Mouse (Mus musculus): ENCODE data around the gene Ltbp1.

The Ltbp1 gene

DNA sequence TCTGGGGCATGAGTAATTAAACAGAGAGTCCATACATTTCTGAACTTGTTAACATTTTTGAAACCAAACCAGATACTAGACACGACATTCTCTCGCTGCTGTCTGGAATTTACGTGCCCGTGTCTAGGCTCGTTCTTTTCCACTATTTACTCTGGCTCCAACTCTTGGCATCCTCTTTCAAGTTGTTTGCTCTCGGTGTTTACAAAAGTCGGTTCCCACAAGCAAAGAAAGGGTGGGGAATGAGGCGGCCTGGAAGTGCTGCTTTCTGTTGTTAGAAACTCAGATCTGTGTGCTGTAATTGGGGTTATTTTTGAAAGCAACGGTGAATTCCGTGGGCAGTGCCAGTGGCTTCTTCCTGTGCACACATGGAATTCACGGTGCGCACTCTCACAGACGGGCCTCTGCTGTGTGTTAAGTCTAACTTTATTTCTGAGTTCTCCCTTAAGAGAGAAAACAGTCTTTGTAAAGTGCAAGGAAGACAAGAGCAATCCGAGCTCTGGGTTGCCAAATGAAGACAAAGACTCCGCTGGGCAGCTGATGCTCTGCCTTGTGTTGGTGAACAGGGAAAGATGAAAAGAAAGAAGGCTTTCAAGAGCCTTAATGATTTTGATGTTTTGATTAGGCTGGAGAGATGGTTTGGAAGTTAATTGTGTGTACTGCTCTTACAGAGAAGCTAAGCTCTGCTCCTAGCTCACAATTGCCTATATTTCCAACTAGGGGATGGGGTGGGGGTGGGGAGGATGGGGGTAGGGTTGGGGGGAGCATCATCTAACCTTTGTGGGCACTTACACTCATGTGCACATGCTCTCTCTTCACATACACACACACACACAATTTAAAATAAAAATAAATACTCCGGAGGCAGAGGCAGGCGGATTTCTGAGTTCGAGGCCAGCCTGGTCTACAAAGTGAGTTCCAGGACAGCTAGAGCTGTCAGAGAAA lies 302.0 kb downstream of the Ltbp1 start:
- no peak for DNase-seq

DNA sequence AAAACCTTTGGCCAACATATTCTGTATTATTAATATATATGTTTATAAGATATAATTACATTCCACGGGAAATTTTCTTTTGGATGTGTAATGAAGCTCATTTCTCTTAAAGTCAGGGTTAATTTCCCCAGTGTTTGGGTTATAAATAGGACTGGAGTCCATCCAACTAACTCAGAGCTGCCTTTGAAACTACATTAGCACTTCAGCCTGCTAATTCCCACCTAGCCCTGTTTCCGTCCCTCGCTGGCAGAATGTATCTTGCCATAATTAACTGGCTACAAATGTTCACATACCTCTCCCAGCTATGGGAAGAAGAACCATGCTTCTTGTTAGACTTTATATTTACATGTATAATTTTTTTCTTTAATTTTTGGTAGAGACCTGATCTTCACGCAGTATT lies 311.7 kb downstream of the Ltbp1 start:
- no peak for DNase-seq

DNA sequence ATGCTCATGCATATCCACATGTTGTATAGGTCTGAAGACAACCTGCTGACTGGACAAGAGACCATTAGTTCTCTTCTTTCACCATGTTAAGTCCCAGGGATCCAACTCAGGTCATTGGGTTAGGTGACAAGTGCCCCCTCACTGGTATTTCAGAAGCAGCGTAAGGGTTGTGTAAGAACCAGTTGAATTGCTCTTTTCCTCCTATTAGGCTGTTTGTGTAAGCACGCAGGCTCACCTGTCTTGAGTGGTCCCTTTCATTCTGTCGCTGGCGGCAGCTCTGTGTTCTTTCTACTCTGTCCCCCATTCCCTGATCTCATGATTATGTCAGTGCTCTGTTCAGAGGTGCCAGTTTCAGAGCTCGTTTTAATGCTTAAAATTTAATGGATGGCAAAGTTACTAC lies 317.9 kb downstream of the Ltbp1 start:
- no peak for DNase-seq

DNA sequence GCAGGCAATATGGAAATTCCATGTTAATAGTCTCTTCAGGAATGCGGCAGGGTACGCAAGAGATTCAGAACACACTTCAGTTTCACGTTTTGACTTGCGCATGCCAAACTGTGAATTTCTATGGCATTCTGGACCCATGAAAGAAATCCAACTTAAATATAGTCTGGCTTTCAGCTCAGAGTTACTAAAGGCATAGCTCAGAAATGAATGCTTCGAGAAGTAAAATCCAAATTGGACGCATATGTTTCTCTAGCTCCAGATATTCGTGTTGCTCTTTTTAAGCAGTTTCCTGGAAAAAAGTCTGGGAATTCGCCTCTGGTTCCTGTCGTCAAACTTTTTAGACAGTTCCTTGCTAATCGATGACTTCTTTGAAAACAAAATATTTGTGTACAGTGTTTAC lies 318.4 kb downstream of the Ltbp1 start:
- DNase-seq = no peak

DNA sequence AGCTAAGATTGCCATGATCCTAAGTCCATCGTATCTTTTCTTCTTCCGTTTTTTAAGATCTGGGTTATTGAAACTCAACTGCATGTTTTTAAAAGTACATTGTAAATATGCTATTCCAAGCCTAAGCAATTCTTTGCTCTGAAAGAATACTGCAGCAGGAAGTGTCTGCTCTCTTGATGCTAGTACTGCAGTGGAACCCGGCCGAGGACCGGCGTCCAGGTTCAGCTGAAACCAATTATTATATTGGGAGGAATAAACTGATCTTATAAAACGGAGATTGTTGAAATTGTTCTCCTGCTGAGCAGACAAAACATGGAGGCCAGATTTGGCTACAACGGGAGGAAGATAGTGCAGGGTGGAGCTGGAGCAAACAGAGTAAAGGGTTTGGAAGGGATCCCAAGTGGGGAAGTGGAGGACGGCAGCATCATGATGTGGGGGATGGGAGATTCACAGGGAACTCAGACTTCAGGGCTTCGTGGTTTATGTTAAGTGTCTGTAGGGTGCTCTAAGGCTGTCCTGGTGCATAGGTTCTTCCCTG lies 322.8 kb downstream of the Ltbp1 start:
- DNase-seq = no peak

DNA sequence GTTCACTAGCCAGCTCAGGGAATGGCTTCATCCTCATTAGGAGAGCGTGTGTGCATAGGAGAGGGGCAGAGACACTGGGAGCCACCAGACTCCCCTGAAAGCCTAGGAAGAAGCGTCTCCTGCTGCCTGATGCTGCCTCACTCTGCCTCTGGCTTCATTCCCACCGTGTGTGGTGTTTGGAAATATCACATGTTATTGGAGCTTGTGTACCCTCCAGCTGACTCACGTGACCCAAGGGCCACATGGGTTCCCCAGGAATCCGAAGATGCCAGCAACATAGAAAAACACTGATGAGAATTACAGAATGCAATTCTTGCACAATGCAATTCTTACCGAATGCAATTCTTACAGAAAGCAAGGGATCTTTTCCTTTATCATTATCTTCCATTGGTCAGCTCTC lies 325.0 kb downstream of the Ltbp1 start:
- no peak for DNase-seq

DNA sequence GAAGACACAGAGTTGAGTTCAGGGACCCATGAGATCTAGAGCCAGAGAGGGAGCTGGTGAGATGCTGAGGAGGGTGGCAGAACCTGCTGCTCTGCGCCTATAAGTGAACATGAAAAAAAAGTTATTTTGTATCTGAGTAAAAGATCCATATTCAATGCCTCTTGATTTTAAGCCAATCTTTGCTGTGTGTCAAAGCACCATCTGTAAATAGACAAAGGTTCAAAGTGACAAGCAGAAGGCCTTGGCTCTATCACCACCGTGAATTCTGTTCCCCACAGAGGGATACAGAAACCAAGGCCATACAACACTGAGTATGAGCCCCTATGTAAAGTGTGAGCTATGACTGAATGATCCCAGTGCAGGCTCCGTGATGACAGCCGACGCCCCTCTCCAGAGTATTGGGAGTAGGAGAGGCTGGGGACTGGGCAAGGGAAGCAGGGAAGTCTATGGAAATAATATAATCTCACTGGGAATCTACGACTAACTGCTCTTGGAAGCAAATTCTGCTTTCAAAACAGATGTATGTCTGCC lies 326.1 kb downstream of the Ltbp1 start:
- DNase-seq = no peak

DNA sequence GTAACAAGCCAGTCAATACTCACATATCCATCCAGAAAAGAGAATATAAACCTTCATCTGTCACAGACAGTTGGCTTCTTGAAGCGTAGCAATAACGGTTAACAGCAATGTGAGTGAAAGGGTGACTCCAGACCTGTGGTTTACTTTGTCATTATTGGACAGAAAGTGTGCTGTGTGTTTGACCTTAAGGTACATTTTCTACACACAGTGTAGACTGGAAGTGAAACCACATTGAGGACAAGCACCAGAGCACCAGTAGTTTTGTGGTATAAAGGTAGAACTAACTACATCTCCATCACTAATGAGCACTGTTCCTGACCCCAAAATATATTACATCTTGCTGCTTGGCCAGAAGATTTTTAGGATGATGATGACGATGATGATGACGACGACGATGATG lies 326.9 kb downstream of the Ltbp1 start:
- no peak for DNase-seq

DNA sequence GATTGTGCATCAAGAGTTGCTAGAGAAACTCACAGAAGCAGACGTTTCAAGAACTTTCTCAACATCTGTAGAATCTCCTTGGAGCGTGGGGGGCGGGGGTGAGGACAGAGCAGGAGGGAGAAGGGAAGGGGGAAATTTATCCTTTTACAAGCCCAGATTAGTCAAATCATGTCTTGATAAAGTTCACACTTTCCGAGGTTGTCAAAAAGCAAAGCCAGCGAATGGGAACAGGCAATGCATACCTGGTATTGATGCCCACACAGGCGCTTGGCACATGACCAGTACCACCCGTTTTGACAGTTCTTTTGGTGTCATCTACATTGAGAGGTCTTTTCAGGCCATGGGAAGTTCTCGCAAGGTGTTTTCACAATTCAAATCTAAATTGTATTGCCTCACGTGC lies 327.6 kb downstream of the Ltbp1 start:
- DNase-seq = no peak

DNA sequence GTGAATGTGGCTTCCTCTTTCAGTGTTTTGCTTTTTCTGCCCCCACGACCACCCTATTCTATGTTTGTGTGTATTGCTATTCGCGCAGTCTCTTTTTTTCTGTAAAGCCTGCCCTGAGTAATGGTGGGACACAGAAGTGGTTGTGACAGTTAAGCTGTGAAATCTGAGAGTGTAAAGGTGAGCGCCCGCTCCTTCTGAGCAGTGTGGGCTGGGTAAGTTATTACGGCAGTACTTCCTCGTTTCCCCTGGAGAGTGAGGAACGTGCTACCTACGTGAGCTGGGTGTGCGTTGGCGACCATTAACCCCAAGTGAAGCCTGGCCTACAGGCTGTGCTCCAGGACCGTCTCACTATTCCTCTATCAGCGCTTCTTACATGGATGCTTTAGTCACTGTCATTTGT lies 328.4 kb downstream of the Ltbp1 start:
- DNase-seq = no peak

DNA sequence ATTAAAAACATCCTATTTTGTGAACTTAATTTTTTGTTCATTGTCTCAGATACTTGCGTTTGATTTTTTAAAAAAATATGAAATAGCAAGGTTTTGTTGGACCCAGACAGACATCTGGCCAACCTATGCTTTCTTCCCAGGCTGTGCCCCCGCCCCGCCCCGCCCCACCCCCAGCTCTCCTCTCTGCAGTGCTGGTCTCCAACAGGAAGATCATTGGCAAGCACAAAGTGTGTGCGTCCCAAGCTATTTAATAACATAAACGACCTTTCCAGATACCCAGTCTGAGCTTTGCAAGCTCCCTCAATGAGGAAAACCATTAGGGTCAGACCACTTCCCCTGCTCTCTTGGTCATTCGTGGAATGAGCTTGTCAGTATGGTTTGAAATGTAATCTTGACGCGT lies 330.3 kb downstream of the Ltbp1 start:
- no peak for DNase-seq

DNA sequence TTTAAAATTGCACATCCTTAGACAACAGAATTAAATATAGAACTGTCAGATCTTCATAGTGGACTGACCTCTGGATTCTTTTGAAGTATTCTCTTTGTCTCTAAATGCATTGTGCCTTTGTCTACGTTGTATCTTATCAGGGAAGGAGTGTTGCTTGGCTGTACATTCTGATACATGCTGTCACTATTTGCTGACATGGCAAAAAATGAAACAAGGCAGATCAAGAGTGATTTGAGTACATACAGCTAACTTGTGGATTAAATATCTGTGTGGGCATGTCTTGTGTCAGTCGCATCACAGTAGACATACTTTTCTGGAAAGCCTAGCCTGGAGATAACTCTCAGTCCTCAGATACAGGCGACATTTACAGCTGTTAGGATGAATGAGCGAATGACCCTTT lies 335.9 kb downstream of the Ltbp1 start:
- no peak for DNase-seq

DNA sequence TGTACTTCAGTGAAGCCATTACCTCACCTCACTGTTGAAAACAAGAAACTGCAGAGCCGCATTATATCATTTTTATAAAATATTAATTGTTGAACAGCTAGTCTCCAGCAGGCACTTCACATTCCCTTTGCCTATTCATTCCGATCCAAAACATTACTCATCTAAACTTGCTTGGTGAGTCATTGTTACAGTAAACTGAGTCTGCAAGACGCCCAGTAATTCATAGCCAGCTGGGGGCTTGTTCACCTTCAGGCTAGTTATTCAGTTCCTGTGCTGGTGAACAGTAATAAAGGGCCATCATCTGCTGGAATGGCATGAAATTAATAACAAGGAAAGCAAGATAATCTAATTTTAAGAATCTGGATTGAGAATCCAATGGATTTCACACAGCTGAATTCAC lies 339.7 kb downstream of the Ltbp1 start:
- DNase-seq = no peak

DNA sequence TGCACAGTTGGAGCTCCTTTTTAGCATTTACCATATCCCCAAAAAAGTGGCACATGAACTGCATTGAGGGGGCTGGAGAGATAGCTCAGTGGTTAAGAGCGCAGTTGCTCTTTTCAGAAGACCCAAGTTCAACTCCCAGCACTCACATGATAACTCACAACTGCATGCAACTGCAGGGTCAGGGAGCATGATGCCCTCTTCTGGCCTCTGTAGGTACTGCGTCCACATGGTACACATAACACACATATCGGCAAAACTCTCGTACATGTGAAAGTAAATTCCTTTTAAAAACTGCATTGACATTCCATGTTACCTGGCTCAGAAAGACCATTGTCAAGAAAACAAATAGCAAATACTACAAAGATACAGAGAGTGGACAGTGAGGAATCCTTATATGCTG lies 342.0 kb downstream of the Ltbp1 start:
- DNase-seq = no peak

DNA sequence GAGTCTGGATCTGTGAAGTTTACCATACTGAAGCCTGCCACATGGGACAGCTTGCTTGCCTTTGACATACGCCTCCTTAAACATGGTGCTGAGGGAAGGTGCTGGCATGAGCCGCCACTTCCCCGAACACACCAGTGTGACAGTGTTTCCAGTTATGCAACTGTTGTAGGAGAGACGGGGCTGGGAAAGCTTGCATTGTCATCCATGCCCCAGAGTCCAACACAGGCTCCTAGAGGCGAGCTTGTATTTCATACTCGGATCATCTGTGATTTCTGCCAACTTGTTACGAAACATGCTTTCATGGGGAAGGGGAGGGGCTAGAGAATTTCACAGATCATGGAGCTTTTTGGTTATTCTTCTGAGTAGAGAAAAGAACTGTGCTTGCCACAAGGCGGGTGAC lies 343.7 kb downstream of the Ltbp1 start:
- DNase-seq = no peak

DNA sequence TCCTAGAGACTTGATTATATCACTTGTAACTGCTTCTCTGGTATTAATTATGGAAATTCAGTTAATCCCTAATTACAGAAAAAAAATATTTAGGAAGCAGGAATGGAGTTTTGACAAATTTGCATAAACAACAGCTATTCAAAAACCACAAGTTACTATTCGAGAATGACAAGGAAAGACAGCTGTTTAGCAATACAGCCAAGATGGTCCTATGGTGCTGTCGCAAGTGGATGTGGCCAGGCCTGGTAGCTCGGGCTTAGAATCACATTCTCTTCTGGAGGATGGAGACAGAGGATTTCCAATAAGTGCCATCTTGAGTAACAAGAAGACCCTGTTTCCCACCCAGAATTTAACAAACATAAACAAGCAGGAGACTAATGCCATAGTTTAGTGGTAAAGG lies 344.2 kb downstream of the Ltbp1 start:
- no peak for DNase-seq

DNA sequence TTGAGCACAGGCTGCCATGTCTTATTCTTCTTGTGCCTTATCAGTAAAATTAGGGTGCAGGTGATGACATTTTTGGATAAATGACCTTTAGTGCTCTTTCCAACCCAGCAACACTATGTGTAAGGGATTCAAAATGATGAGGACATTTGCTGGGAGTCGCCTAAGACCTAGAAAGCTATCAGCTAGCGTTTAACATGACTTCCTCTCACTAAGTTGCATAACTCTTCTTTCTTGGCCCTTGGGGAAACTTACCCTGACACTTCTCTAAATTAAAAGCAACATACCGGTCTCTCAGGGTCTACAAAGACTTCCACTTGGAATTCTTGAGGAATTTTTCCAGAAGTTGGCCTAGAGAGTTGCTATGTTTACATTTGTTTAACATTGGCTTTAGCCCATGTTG lies 348.0 kb downstream of the Ltbp1 start:
- DNase-seq = no peak

DNA sequence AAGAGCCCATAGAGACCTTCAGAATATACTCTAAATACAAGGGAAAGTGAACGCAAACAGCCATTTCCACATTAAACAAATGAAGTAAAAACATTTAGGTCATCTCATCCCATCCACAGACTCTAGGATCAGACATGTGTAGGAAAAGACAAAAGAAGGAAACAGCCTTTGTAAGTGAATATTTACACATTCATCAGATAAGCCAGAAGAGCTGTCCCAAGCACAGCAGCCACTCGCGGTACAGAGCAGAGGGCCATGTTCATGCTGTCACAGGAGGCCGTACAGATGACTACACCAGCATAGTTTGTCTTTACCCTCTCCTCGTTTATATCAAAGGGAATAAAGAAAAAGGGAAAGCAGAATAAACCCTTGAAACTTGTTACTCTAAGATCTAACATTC lies 350.1 kb downstream of the Ltbp1 start:
- no peak for DNase-seq

DNA sequence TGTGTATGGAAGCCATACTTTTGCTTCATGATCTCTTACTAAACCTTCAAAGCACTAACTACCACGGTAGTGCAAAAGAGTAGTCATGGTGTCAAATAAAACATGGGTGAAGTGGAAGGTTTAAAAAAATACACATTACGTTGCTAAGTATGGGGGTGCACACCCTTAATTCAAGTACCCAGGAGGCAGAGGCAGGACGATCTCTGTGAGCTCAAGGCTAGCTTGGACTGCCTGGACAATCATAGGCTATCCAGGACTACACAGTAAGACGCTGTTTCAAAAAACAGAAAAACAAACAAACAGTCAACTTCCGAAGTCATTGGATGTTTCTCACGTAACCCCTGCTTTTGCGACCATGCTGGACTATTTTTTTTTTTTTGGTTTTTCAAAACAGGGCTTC lies 354.7 kb downstream of the Ltbp1 start:
- DNase-seq = no peak

DNA sequence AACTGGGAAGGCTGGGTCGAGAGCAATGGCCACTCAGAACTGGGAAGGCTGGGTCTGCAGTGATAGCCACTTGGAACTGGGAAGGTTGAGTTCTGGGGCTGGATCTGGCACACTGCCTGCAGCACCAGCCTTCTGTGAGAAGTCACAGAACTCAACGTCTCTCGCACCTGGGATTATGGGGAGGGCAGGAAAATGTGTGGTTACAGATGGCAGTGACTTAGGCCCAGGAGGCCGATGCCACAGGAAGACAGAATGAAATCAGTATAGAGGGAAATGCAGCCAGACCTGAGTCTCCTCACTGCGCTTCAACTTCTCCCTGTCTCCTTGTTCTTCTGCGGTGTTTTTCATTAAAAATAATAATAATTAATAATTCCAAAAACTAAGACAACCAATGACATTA lies 361.0 kb downstream of the Ltbp1 start:
- DNase-seq = no peak

DNA sequence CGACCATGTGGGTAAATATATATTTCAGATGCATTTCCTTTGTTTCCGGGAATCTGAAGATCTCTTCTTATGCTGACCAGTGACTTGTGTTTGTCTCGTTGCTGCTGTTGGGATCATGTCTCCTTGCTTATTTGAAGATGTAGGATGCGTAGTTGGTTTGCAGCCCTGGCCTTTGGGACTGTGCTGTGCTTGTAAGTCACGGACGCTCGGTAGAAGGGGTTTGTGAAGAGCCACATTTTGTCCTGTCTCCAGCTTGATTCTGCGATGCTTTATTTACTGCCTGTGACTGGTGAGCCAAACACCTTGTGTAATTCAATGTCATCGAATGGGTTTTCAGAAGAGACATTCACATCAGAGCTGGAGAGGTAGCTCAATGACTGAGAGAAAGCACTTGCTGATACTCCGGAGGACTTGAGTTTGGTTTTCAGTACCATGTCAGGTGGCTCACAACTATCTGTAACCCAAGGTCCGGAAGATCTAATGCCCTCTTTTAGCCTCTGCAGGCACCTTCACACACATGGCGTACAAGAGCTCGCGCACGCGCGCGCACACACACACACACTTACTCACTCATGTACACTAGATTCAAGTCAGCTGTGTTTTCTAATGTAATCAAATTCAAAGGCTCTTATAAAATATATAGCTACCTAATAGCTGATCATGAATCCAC lies 362.3 kb downstream of the Ltbp1 start:
- DNase-seq = no peak

DNA sequence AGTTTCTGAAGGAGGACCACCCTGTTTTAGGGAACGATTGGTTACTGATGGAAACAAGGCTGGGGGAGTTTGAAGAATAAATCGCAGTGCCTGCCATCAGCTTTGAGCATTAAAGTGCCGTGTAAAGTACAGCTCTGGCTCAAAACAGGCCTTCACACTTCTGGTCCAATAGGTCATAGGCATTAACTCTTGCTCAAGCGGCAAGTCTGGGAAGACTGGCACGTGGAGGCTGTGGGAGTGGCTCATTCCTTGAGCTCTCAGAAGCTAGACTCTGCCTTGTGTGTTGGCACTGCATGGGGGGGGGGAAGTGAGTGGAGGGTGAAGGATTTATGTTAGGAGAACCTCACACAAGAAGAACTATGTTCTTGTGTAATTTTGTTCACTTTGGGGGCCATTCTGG lies 363.2 kb downstream of the Ltbp1 start:
- no peak for DNase-seq

DNA sequence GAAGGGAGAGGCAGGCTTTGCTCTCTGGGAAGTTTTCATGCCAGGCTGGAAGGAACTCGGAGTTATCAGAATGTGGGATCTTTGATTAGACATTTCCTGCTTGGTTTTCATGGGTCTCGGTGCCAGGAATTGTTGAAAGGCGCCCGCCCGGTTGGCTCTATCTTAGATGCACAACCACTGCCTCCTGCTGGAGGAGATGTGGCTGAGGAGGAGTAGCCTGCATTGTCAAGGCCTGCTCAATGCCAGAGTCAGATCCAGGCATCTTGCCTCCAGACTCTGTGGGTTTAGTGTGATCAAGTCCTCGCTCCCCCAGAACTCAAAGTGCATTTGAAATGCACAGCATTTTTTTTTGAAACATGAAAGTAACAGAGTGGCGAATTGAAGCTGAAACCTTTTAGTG lies 364.0 kb downstream of the Ltbp1 start:
- peak; percentile 13 for DNase-seq

DNA sequence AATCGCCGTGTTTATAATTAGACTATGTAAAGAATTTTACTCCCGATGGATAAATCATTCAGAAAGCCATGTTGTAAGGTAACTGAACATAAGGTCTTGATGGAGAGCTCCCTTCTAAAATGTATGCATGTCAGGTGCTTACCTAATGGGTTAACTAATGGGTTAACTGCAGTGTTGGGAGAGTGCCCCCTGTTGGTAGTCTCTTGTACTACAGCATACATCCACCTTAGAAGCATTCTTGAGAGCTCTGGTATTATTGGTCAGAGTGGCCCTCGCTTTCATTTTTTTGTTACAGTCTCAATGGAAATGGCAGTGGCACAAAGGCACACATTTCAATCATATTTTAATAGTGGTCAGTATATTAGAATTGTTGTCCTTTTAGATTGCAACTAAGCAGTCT lies 364.8 kb downstream of the Ltbp1 start:
- DNase-seq = no peak

Data from kidney, adult 18-20 months (tissue).